22 mouse cellular contexts compared by ENCODE assay signal in genomic region chr13:92859959-92860358, GRCm38 (mm10). TPM values are rescaled to one million over a fixed set of nuclear protein-coding genes. Genes with fewer than 3 reads are reported as not detected.
DNase-seq lines count a peak whose midpoint lies in the region; ATAC-seq and TF ChIP-seq lines count a peak whose summit lies in the region.
"Had no signal": no experiment of that assay in that cellular context is flagged by ENCODE, and none has a peak within 500 bp of the region (broad histone marks: within the 10 kb centered on the region; RNA-seq: fewer than 3 reads in every experiment).

No protein-coding gene starts in this region.

- no peak overlapping the region for H3K27ac ChIP-seq in heart, adult 2 months
- H3K27ac ChIP-seq in heart, embryonic 12.5 days (ENCODE audit: poor library complexity, severe bottlenecking): peak overlapping the region; percentile 52; the same call in 1 of the 2 replicates
- H3K27ac ChIP-seq in thymus, adult 2 months (ENCODE audit: control insufficient read depth, insufficient read depth, low read length): no peak overlapping the region
- H3K27ac ChIP-seq in layer of hippocampus, adult 2 months: no peak overlapping the region
- H3K27ac ChIP-seq: forebrain, embryonic 10.5 days; hindbrain, embryonic 14.5 days; intestine, embryonic 15.5 days; liver, embryonic 14.5 days had no signal

- 0 out of 2 replicates have a peak, but pooled peaks have one; percentile 16 for TF ChIP-seq EP300 in heart, adult 2 months (IDR thresholded peaks at IDR 0.05; ENCODE audit: insufficient read depth, low read depth, low read length)

- no peak overlapping the region for H3K4me2 ChIP-seq in heart, embryonic 12.5 days
- H3K4me2 ChIP-seq: hindbrain, embryonic 14.5 days; intestine, embryonic 15.5 days had no signal

- 0 out of 2 replicates have a peak, but pooled peaks have one; percentile 59 for ATAC-seq in heart, embryonic 12.5 days (ENCODE audit: insufficient number of reproducible peaks, low FRiP score)
- ATAC-seq: forebrain, postnatal 0 days; intestine, embryonic 15.5 days had no signal

- 40% methylated on average over 4 of the region's 4 CpGs for WGBS in heart, adult 2 months
- WGBS in heart, embryonic 12.5 days: 44% methylated on average over 4 of the region's 4 CpGs
- 92% methylated on average over 4 of the region's 4 CpGs for WGBS in thymus, adult 2 months

- H3K27me3 ChIP-seq in heart, adult 2 months (ENCODE audit: control insufficient read depth, insufficient read depth, low read length): no peaks in the 10 kb centered on the region
- H3K27me3 ChIP-seq in heart, embryonic 12.5 days (replicated peaks): no peaks in the 10 kb centered on the region
- no peaks in the 10 kb centered on the region for H3K27me3 ChIP-seq in thymus, adult 2 months (ENCODE audit: control insufficient read depth, insufficient read depth, low read length)
- H3K27me3 ChIP-seq: CH12.LX; intestine, embryonic 15.5 days had no signal

- H3K9ac ChIP-seq in heart, adult 2 months (ENCODE audit: low read depth, low read length): no peak overlapping the region
- no peak overlapping the region for H3K9ac ChIP-seq in heart, embryonic 12.5 days
- H3K9ac ChIP-seq: forebrain, postnatal 0 days; hindbrain, embryonic 14.5 days; intestine, embryonic 15.5 days; liver, embryonic 14.5 days had no signal

- 0 out of 2 replicates have a peak, but pooled peaks cover 2% of the 10 kb centered on the region for H3K9me3 ChIP-seq in heart, embryonic 12.5 days (replicated peaks)
- H3K9me3 ChIP-seq: forebrain, embryonic 10.5 days; intestine, embryonic 15.5 days had no signal

- no peaks in the 10 kb centered on the region for H3K36me3 ChIP-seq in heart, adult 2 months (ENCODE audit: control insufficient read depth, insufficient read depth, low read length)
- peaks cover 9% of the 10 kb centered on the region for H3K36me3 ChIP-seq in heart, embryonic 12.5 days
- no peaks in the 10 kb centered on the region for H3K36me3 ChIP-seq in thymus, adult 2 months (ENCODE audit: control insufficient read depth, insufficient read depth, low read length)
- H3K36me3 ChIP-seq: intestine, embryonic 15.5 days had no signal

- no peaks in the 10 kb centered on the region; the same call in 1 of the 2 replicates for H3K4me1 ChIP-seq in heart, adult 2 months (ENCODE audit: control insufficient read depth, insufficient read depth, low read length)
- H3K4me1 ChIP-seq in heart, embryonic 12.5 days (replicated peaks): peaks cover 12% of the 10 kb centered on the region
- no peaks in the 10 kb centered on the region for H3K4me1 ChIP-seq in thymus, adult 2 months (replicated peaks; ENCODE audit: control insufficient read depth, insufficient read depth, low read length)
- H3K4me1 ChIP-seq: forebrain, embryonic 10.5 days; intestine, embryonic 15.5 days had no signal

- TF ChIP-seq POLR2A in heart, adult 2 months (IDR thresholded peaks at IDR 0.05; ENCODE audit: insufficient read depth, low read depth, low read length): no peak
- no peak for TF ChIP-seq POLR2A in thymus, adult 2 months (IDR thresholded peaks at IDR 0.05; ENCODE audit: control insufficient read depth, extremely low read depth, insufficient read depth, low read length, poor library complexity)

- no peaks in the 10 kb centered on the region for H3K79me2 ChIP-seq in heart, adult 2 months (replicated peaks; ENCODE audit: control insufficient read depth, insufficient read depth, low read length)

- DNase-seq in left cerebral cortex, postnatal 25 days (ENCODE audit: low spot score in 2 of 2): peak; percentile 0
- no peak for DNase-seq in left cerebral cortex, adult 11 months (ENCODE audit: low spot score)
- peak; percentile 43 to 58 for DNase-seq in heart, adult 2 months
- DNase-seq in heart, postnatal 14 days: peak; percentile 37 to 61
- no peak for DNase-seq in thymus, adult 2 months
- no peak for DNase-seq in layer of hippocampus, adult 2 months (ENCODE audit: low spot score in 2 of 2)
- DNase-seq: adrenal gland, postnatal 36 days; cerebellum, adult 11-12 months; cerebellum, postnatal 36 days; forebrain, postnatal 0 days; kidney, adult 9 months; kidney, postnatal 25 days; layer of hippocampus, adult 9-11 months; midbrain, embryonic 14.5 days; thymus, postnatal 4 days had no signal

- H3K4me3 ChIP-seq in heart, adult 2 months: no peak overlapping the region
- no peak overlapping the region for H3K4me3 ChIP-seq in heart, embryonic 12.5 days
- no peak overlapping the region for H3K4me3 ChIP-seq in thymus, adult 2 months (ENCODE audit: control insufficient read depth, insufficient read depth, low read length)
- no peak overlapping the region for H3K4me3 ChIP-seq in layer of hippocampus, adult 2 months
- H3K4me3 ChIP-seq: forebrain, embryonic 10.5 days; intestine, embryonic 15.5 days; myocyte had no signal

- no peak for TF ChIP-seq CTCF in heart, adult 2 months (IDR thresholded peaks at IDR 0.05)
- no peak for TF ChIP-seq CTCF in thymus, adult 2 months (IDR thresholded peaks at IDR 0.05; ENCODE audit: borderline replicate concordance, control insufficient read depth, extremely low read depth, insufficient read depth, low read length, poor library complexity)
- TF ChIP-seq CTCF in layer of hippocampus, adult 2 months (conservative IDR thresholded peaks at IDR 0.05): no peak

- intact Hi-C loops in left cerebral cortex, postnatal 25 days (cut with DNase I): no loop called here
- intact Hi-C loops in heart, adult 2 months (cut with DNase I): loop anchor here (5.0 to 10.0 kb wide), 2 partner anchors 108 to 205 kb away; no protein-coding TSS in a partner anchor
- intact Hi-C loops in heart, postnatal 14 days (cut with DNase I): loop anchor here (10.0 kb wide), 2 partner anchors 195 to 375 kb away; no protein-coding TSS in a partner anchor

RNA-seq across cellular contexts. Expression of gene Mtx3, which starts 15.4 kb away (rescaled TPM):
- 10 to 100 TPM; 26.2 to 29.5 TPM for total RNA-seq in left cerebral cortex, postnatal 25 days (2021)
- 1 to 10 TPM; 4.3 to 6.3 TPM for total RNA-seq in heart, adult 2 months (2021)
- 4.0 and 7.8 TPM in 2 replicates for polyA plus RNA-seq in heart, adult 2 months (2012; rRNA removed)
- polyA plus RNA-seq in heart, embryonic 12.5 days (2016; fragmentation: Nextera tagmentation; extraction: Ambion mirVana): 2.7 and 3.1 TPM in 2 replicates
- 1 to 10 TPM; 8.3 to 9.3 TPM for total RNA-seq in heart, postnatal 14 days (2021)
- 5.4 and 5.7 TPM in 2 replicates for polyA plus RNA-seq in thymus, adult 2 months (2012; rRNA removed)
- total RNA-seq in layer of hippocampus, adult 2 months (2021): 10 to 100 TPM; 30.2 to 34.4 TPM

Comparison
In these comparisons a context has a peak if more than half of its experiments do, and no peak if none do; other contexts are left out.
1. DNase-seq: peak in left cerebral cortex, postnatal 25 days (2 of 2), heart, adult 2 months (2 of 2) and heart, postnatal 14 days (2 of 2); none in left cerebral cortex, adult 11 months (single experiment), thymus, adult 2 months (single experiment) and layer of hippocampus, adult 2 months (0 of 2).